Mouse (Mus musculus): ENCODE measurements at regions not wholly inside any gene's neighbourhood (a gene's known extent, or its start where the extent isn't known, plus 50 kb on each side); places are given as distances from the start of the nearest gene placed in this dataset.

GRCm38 (mm10) chr12:15918291-15918690, 101.6 kb upstream of the Trib2 start:
- TF ChIP-seq CTCF (IDR thresholded peaks at IDR 0.05; ENCODE audit: low read depth), result no peak
- TF ChIP-seq EP300 (IDR thresholded peaks at IDR 0.05; ENCODE audit: low read depth), result no peak
